Mouse (Mus musculus): ENCODE results near the gene Kcnj6.

DNA sequence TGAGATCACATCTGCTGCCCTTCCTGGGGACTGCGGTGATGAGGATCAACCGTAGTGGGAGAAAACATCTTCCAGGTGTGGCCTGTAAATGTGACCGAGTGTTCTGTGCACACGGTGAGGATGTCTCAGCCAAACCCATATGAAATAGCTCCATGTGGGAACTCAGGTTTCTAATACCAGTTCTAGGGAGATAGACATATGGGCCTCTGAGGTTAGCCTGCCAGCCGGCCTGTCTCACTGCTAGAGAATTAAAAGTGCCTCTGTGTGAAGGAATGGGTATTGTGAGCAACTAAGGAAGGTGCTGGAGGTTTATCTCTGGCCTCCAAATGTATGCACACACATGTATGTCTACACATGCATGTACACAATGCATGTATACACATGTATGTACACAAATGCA is 129.1 kb downstream of the Kcnj6 start:
- no peak for TF ChIP-seq CTCF (IDR thresholded peaks at IDR 0.05; ENCODE audit: low read depth, low read length)
- TF ChIP-seq POLR2A (IDR thresholded peaks at IDR 0.05; ENCODE audit: borderline replicate concordance, low read depth, low read length) = no peak
